Mouse (Mus musculus): ENCODE results near the gene Oxct1.

- TF ChIP-seq POLR2AphosphoS5 (IDR thresholded peaks at IDR 0.05; ENCODE audit: insufficient replicate concordance, low read depth, low read length) (no peak), CTCF (IDR thresholded peaks at IDR 0.05; ENCODE audit: low read depth, low read length) (no peak)
Measured at GRCm38 (mm10) chr15:4100341-4100921, 74.2 kb downstream of the Oxct1 start.

All from G1E (cell line).